Mouse (Mus musculus) erythroblast, embryonic 14.5 days (primary cell): ENCODE data around the gene Dnah7b. TPM values are rescaled to one million over a fixed set of nuclear protein-coding genes. Genes with fewer than 3 reads are reported as not detected.
"Not testable (repeated sequence)": the region's sequence is repeated elsewhere in the genome, so short reads cannot be mapped to it uniquely, and the experiment has no call there.

Experiments
- H3K27me3 ChIP-seq: 2 replicates; pipeline ENCODE4 v1.6.1; 2012; ENCODE audit warnings: inconsistent platforms; ENCODE audit not compliant: control insufficient read depth
- H3K36me3 ChIP-seq: 2 replicates; pipeline ENCODE4 v1.6.1; 2012; ENCODE audit warnings: mild to moderate bottlenecking, inconsistent platforms; ENCODE audit not compliant: control insufficient read depth
- H3K4me1 ChIP-seq: 2 replicates; pipeline ENCODE4 v1.6.1; 2012; ENCODE audit warnings: inconsistent platforms; ENCODE audit not compliant: control insufficient read depth
- H3K4me3 ChIP-seq: replicated peaks from 2 replicates; pipeline ENCODE3; 2012; ENCODE audit warnings: moderate library complexity, mild to moderate bottlenecking, inconsistent platforms
- H3K9me3 ChIP-seq: 2 replicates; pipeline ENCODE4 v1.6.1; 2012; ENCODE audit warnings: low read length, inconsistent platforms, mixed read lengths; ENCODE audit not compliant: control insufficient read depth
- GATA1 ChIP-seq: IDR thresholded peaks from 2 replicates; pipeline ENCODE4 v1.6.1; 2012; ENCODE audit warnings: low read length, inconsistent platforms, mixed read lengths
- TAL1 ChIP-seq: IDR thresholded peaks from 3 replicates; pipeline ENCODE4 v1.6.1; 2012; ENCODE audit warnings: low read length, inconsistent platforms, mixed read lengths
- polyA plus RNA-seq: library from polyadenylated mRNA; stranded (reverse); fragments of >175 nt; gene quantifications from 2 replicates; pipeline ENCODE4 v1.2.3, GENCODE M21; 2012

The Dnah7b gene
- polyA plus RNA-seq: 0.01 TPM in 2 replicates

DNA sequence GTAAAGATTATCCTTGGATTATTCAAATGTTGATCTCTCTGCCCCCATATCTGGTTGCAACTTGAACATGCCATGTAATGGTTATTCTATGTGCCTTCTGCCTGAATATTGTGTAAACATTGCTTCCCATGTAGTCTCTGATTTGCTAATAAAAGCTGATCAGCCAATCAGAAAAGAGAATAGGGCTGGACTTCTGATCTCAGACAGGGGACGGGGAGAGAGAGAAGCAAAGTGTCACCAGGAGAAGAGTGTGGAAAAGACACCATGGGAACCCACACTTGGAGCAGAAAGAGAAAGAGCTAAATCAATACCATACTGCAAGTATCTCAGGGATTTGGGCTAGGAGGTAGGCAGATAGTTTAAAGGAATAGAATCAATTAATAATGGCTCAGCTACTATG, at the start of gene Dnah7b:
Gene Dnah7b, plus strand, starts transcription at position 301 of the 400 bp plus-strand sequence.
- Histone ChIP-seq H3K4me3 (peak within 1 kb of the TSS; percentile 37), H3K36me3 (no peaks in the 10 kb centered on the region), H3K27me3 (no peaks in the 10 kb centered on the region), H3K4me1 (peaks cover 2% of the 10 kb centered on the region; the same call in 1 of the 2 replicates), H3K9me3 (no peaks in the 10 kb centered on the region)
- no peak for TF ChIP-seq GATA1
- no peak for TF ChIP-seq TAL1

DNA sequence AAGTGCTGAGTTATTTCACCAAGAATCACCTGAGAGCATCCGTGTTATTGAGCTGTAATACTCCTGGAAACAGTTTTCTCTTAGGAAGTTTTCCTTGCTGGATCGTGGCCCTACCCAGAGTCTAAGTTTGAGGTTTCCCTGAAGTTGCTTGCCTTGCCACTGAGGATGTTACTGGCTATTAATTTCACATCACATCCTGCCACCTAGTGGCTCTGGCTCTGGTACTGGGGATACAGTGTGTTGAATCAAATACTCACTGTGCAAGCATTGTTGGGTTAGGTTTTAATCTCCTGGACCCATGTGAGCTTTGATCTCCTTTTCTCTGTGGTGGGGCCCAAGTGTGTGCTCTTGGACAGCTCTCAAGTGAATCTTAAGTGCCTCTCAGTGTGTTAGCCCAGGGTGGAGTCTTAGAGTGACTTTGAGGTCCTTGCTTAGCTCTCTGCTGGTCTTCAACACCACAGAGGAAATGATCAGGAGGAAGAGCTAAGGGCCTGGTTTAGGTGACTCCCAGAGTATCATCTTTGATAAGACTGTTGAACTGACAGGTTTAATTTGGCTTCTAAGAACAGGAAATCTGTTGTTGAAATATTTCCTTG, 47.6 kb upstream of the Dnah7b start:
- H3K9me3 ChIP-seq: no peaks in the 10 kb centered on the region
- no peak overlapping the region for H3K4me3 ChIP-seq
- H3K27me3 ChIP-seq: no peaks in the 10 kb centered on the region
- TF ChIP-seq TAL1: no peak
- no peak for TF ChIP-seq GATA1
- H3K4me1 ChIP-seq: no peaks in the 10 kb centered on the region
- H3K36me3 ChIP-seq: no peaks in the 10 kb centered on the region

DNA sequence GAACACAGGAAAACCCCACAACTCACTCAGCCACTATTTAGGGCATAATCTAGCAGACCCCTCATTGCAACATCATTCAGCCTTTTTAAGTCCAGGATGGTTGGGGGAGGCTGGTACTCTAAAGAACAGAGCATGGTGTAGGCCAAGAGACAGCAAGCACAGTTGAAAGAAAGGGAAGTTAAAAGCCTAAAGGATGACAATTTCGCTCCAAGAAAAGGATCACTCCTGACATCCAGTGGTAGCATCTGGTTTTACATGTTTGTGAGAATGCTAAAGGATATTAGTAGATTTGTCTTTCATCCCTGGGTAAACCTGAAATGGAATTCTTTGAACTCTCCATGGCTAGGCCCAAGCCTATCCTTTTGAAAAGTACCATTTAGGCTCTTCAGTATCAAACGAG, 43.9 kb upstream of the Dnah7b start:
- Histone ChIP-seq H3K4me1 (no peaks in the 10 kb centered on the region), H3K27me3 (no peaks in the 10 kb centered on the region), H3K36me3 (no peaks in the 10 kb centered on the region), H3K9me3 (no peaks in the 10 kb centered on the region), H3K4me3 (no peak overlapping the region)
- TF ChIP-seq GATA1 (no peak), TAL1 (no peak)

DNA sequence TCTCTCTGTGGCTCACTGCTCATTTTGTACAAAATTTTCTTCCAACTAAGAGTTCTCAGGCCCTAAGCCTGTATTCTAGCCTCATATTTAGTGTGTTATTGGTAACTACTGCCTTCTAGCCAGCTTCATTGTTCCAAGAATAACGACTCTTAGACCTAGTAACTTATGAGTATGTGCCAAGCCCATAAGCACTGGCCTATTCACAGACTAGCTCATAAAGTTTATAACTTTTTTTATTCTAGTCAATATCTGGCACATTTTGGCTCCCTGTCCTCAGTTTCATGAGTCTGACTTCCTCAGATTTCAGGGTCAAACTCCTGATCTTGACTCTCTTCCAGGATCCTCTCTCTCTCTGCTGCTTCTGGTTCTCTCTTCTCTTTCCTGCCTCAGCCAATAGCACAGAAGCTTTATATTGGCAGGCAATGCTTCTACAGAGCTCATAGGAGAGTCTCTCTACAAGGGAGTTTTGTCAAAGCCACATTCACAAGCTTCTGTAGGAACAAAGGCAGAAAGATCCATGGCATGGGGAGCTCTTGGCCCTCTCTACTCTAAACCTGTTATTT, 34.0 kb upstream of the Dnah7b start:
- H3K9me3 ChIP-seq: no peaks in the 10 kb centered on the region
- TF ChIP-seq GATA1: no peak
- no peaks in the 10 kb centered on the region for H3K4me1 ChIP-seq
- no peaks in the 10 kb centered on the region for H3K27me3 ChIP-seq
- no peaks in the 10 kb centered on the region for H3K36me3 ChIP-seq
- no peak overlapping the region for H3K4me3 ChIP-seq

DNA sequence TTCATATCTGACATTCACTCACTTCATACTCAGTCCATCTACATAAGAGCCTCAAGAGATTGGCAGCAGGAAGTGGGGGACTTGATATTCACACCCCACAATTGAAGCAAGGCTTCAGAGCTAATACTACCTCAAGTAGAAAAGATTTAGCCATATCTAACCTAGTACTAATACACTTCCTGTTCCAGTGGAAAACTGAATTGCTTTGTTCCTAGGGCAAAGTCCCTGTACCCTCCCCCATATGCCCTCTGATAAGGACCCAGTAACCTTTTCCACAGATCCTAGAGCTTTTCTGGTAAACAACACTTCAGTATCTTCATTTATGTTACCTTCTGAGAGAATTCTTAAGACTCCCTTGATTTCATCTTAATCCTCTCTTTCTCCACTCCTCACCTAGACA, 17.9 kb upstream of the Dnah7b start:
- no peaks in the 10 kb centered on the region for H3K36me3 ChIP-seq
- no peaks in the 10 kb centered on the region for H3K4me1 ChIP-seq
- no peaks in the 10 kb centered on the region for H3K9me3 ChIP-seq
- H3K27me3 ChIP-seq: no peaks in the 10 kb centered on the region
- no peak for TF ChIP-seq TAL1
- no peak for TF ChIP-seq GATA1
- no peak overlapping the region for H3K4me3 ChIP-seq

DNA sequence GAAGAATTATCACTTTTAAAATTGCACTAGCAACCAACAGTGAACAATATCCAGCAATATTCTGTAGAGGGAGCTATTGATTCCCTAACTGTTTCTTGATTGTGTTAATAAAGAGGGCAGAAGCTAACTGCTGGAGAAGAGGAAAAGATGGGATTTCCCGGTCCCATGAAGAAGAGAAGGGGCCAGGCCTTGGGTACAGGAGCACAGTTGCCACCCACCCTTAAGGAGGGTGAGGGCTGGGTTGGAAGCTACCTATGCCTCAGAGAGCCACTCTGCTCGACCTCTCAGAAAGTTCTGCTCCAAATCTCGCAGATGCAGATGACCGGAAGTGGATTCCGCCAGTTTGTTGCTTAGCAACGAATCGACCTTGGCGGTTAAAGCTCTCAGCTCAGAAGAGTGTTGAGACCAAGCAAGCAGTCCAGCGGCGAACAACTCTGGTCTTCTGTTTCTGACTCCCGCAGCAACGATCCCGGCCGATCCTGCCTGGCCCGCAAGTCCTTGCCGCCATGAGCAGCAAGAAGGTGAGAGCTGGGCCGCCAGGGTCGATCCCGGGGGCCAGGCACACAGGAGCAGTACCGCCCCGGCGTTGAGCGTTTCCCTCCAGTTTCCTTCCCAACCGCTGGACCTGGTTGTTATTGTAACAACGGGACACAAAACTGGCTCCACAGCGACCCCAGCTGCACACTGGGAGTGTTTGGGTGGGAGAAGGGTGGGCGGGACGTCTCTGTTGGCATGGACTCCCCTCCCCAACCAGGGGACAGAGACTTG, 553 bp downstream of the Dnah7b start:
- H3K4me1 ChIP-seq: peaks cover 2% of the 10 kb centered on the region; the same call in 1 of the 2 replicates
- H3K9me3 ChIP-seq: no peaks in the 10 kb centered on the region
- peak overlapping the region; percentile 37 for H3K4me3 ChIP-seq
- TF ChIP-seq GATA1: no peak
- no peak for TF ChIP-seq TAL1
- H3K36me3 ChIP-seq: no peaks in the 10 kb centered on the region
- no peaks in the 10 kb centered on the region for H3K27me3 ChIP-seq

DNA sequence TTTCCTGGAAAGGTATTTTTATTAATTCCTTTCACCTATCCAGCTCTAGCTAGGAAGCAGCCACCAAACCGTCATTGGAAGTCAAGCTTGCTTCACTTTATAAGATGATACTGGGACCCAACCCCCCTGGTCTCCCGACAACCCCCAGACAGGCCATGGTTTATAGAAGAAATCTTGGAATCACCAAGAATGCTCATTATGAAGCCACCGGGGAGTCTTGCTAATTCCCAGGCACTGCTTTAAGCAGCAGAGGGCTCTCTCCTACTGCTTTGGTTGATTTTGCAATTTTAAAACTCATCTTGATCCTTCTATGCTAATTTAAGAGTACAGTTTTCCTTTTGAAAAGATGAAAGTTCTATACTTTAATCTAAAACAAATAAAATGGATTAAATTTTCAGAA, 2.7 kb downstream of the Dnah7b start:
- not testable (repeated sequence) for H3K36me3 ChIP-seq, H3K27me3 ChIP-seq, H3K4me1 ChIP-seq, H3K4me3 ChIP-seq, H3K9me3 ChIP-seq

DNA sequence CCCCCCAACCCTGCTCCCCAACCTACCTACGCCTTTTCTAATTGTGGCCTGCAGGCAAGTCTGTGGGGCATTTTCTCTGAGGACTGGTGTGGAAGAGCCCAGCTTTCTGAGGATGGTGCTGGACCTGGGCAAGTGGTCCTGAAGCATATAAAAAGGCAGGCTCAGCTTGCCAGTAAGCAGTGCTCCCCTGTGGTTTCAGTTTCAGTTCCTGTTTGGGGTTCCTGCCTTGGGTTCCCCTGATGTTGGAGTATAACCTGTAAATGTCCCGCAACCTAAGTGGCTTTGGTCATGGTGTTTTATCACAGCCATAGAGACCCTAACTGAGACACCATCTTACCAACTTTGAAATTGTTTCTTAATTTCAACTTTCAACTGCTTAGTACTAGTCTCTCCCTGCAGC, 11.8 kb downstream of the Dnah7b start:
- TF ChIP-seq TAL1: no peak
- TF ChIP-seq GATA1: no peak
- Histone ChIP-seq H3K36me3 (no peaks in the 10 kb centered on the region), H3K27me3 (no peaks in the 10 kb centered on the region), H3K9me3 (no peaks in the 10 kb centered on the region), H3K4me1 (no peaks in the 10 kb centered on the region), H3K4me3 (no peak overlapping the region)

DNA sequence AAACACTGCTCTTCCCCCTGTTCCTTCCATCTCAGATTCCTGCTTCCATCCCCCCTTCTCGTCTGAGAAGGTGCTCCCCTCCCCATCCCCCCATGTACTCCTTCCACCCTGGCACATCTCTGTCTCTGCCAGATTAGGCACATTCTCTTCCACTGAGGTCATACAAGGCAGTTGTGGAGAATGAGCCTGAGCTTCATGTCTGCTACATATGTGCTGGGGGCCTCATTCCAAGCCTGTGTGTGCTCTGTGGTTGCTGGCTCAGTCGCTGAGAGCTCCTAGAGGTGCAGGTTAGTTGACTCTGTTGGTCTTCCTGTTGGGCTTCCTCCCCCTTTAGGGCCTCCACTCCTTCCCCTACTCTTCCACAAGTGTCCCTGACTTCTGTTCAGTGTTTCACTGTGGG, 34.4 kb downstream of the Dnah7b start:
- Histone ChIP-seq H3K4me1 (no peaks in the 10 kb centered on the region), H3K4me3 (no peak overlapping the region), H3K36me3 (no peaks in the 10 kb centered on the region), H3K27me3 (no peaks in the 10 kb centered on the region), H3K9me3 (no peaks in the 10 kb centered on the region)
- no peak for TF ChIP-seq GATA1
- TF ChIP-seq TAL1: no peak

DNA sequence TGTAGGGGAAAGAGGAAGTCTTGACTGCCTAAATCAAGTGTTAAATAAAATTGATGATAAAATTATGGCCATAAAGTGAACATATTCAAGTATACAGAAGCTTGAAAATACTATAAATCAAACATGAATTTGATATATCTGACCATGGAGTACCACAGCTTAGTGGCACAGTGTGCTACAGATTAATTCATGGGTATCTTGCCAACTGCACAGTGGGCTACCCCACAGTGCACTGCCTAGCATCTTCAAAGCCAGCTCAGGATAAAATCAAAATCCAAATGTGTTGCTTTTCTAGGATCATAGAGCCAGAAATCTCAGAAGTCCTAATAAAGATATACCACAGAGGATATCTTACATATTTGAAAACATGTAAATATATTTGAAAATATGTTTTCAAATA, 46.5 kb downstream of the Dnah7b start:
- H3K4me3 ChIP-seq, H3K4me1 ChIP-seq, H3K9me3 ChIP-seq, H3K36me3 ChIP-seq, H3K27me3 ChIP-seq: not testable (repeated sequence)

DNA sequence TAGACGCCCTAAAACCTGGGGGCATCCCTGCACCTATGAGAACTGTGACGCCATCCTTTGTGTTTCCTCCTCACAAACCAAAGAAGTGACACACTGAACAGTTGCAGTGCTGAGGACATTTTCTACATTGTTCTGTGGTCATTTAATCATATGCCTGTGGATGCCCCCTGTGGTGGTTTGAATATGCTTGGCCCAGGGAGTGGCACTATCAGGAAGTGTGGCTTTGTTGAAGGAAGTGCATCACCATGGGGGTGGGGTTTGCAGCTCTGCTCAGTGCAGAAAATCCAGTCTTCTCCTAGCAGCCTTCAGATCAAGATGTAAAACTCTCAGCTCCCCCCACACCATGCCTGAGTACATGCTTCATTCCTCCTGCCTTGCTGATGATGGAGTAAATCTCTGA, 51.1 kb downstream of the Dnah7b start:
- H3K4me3 ChIP-seq, H3K4me1 ChIP-seq, H3K27me3 ChIP-seq: not testable (repeated sequence)

More for the DNA sequence above, 51.1 kb downstream of the Dnah7b start:
- H3K9me3 ChIP-seq, H3K36me3 ChIP-seq: not testable (repeated sequence)
